In the genomic region with DNA sequence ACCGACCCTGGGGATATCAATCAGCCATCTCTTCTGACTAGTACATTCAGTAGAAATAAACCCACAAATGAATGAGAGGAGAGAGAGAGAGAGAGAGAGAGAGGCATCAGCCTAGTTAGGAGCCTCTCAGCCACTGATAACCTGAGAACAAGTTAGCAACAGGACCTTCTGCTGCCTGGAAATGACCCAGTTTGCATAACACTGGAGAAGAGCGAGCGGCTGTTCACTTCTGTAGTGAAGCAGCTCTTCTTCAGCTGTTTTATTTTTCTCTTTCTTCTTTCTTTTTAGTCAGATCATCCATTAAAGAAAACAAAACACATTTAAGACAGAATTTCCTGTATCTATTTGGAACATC, we compare ENCODE assay signal across 11 mouse cellular contexts.
A peak's percentile ranks its signal among the peaks of the same experiment; 100 is the strongest.
DNase-seq lines count a peak whose midpoint lies in the region; ATAC-seq and TF ChIP-seq lines count a peak whose summit lies in the region.
"Had no signal": no experiment of that assay in that cellular context is flagged by ENCODE, and none has a peak within 500 bp of the region (broad histone marks: within the 10 kb centered on the region; RNA-seq: fewer than 3 reads in every experiment).

No protein-coding gene starts in this region.

- ATAC-seq in hindbrain, embryonic 15.5 days (ENCODE audit: low FRiP score, low read depth), result no peak
- ATAC-seq in stomach, embryonic 15.5 days (ENCODE audit: insufficient read depth, low FRiP score, low read depth), result no peak
- ATAC-seq in stomach, postnatal 0 days (ENCODE audit: low FRiP score, low TSS enrichment), result no peak
- peak; percentile 32; the same call in 1 of the 2 replicates for ATAC-seq in hindbrain, postnatal 0 days

- no peaks in the 10 kb centered on the region for H3K36me3 ChIP-seq in hindbrain, embryonic 15.5 days
- H3K36me3 ChIP-seq in hindbrain, embryonic 10.5 days, result no peaks in the 10 kb centered on the region
- H3K36me3 ChIP-seq in stomach, embryonic 15.5 days, result no peaks in the 10 kb centered on the region
- H3K36me3 ChIP-seq in stomach, postnatal 0 days (ENCODE audit: control insufficient read depth, insufficient read depth, low read length), result no peaks in the 10 kb centered on the region
- no peaks in the 10 kb centered on the region for H3K36me3 ChIP-seq in hindbrain, postnatal 0 days (ENCODE audit: insufficient read depth, low read length)

- H3K9ac ChIP-seq in hindbrain, embryonic 15.5 days, result no peak overlapping the region
- no peak overlapping the region for H3K9ac ChIP-seq in stomach, embryonic 15.5 days
- no peak overlapping the region for H3K9ac ChIP-seq in stomach, postnatal 0 days (ENCODE audit: low read length)
- H3K9ac ChIP-seq in hindbrain, postnatal 0 days (replicated peaks; ENCODE audit: low read length), result no peak overlapping the region

- TF ChIP-seq CTCF in stomach, postnatal 0 days (IDR thresholded peaks at IDR 0.05; ENCODE audit: low read depth), result no peak
- TF ChIP-seq CTCF in hindbrain, postnatal 0 days (IDR thresholded peaks at IDR 0.05; ENCODE audit: low read depth), result no peak

- H3K27me3 ChIP-seq in hindbrain, embryonic 15.5 days, result peaks cover 6% of the 10 kb centered on the region; the same call in 1 of the 2 replicates
- peaks cover 54% of the 10 kb centered on the region for H3K27me3 ChIP-seq in hindbrain, embryonic 10.5 days (ENCODE audit: insufficient read depth, poor library complexity, severe bottlenecking)
- H3K27me3 ChIP-seq in stomach, embryonic 15.5 days (replicated peaks), result no peaks in the 10 kb centered on the region
- H3K27me3 ChIP-seq in stomach, postnatal 0 days (ENCODE audit: control insufficient read depth, insufficient read depth, low read length), result no peaks in the 10 kb centered on the region
- no peaks in the 10 kb centered on the region for H3K27me3 ChIP-seq in hindbrain, postnatal 0 days (ENCODE audit: insufficient read depth, low read length)
- H3K27me3 ChIP-seq: CH12.LX had no signal

- no peak for DNase-seq in hindbrain, embryonic 10.5 days (ENCODE audit: low spot score)
- DNase-seq in stomach, postnatal 0 days (ENCODE audit: low spot score), result no peak
- peak; percentile 48 for DNase-seq in hindbrain, postnatal 0 days (ENCODE audit: low spot score)
- DNase-seq in spleen, adult 18-20 months, result no peak
- DNase-seq in liver, result no peak
- DNase-seq: adrenal gland, postnatal 14 days; layer of hippocampus, postnatal 36 days had no signal

- WGBS in hindbrain, embryonic 15.5 days, result 27% methylated on average over 3 of the region's 3 CpGs
- WGBS in hindbrain, embryonic 10.5 days, result 23% methylated on average over 3 of the region's 3 CpGs
- WGBS in stomach, embryonic 15.5 days, result 51% methylated on average over 3 of the region's 3 CpGs
- 25% methylated on average over 3 of the region's 3 CpGs for WGBS in stomach, postnatal 0 days
- 21% methylated on average over 3 of the region's 3 CpGs for WGBS in hindbrain, postnatal 0 days

- TF ChIP-seq EP300 in stomach, postnatal 0 days (optimal IDR thresholded peaks at IDR 0.05), result no peak

- H3K4me3 ChIP-seq in hindbrain, embryonic 15.5 days, result no peak overlapping the region
- no peak overlapping the region for H3K4me3 ChIP-seq in hindbrain, embryonic 10.5 days
- H3K4me3 ChIP-seq in stomach, embryonic 15.5 days (replicated peaks), result no peak overlapping the region
- no peak overlapping the region for H3K4me3 ChIP-seq in stomach, postnatal 0 days (ENCODE audit: low read depth, low read length)
- H3K4me3 ChIP-seq in hindbrain, postnatal 0 days (ENCODE audit: low read length), result no peak overlapping the region

- H3K4me2 ChIP-seq in hindbrain, embryonic 15.5 days, result no peak overlapping the region
- no peak overlapping the region for H3K4me2 ChIP-seq in stomach, embryonic 15.5 days
- H3K4me2 ChIP-seq in stomach, postnatal 0 days (replicated peaks; ENCODE audit: low read depth), result no peak overlapping the region
- H3K4me2 ChIP-seq in hindbrain, postnatal 0 days (ENCODE audit: low read depth, low read length), result no peak overlapping the region

- no peaks in the 10 kb centered on the region for H3K9me3 ChIP-seq in hindbrain, embryonic 15.5 days
- H3K9me3 ChIP-seq in hindbrain, embryonic 10.5 days, result no peaks in the 10 kb centered on the region
- no peaks in the 10 kb centered on the region for H3K9me3 ChIP-seq in stomach, embryonic 15.5 days
- H3K9me3 ChIP-seq in stomach, postnatal 0 days (ENCODE audit: control insufficient read depth, low read length), result no peaks in the 10 kb centered on the region
- no peaks in the 10 kb centered on the region for H3K9me3 ChIP-seq in hindbrain, postnatal 0 days (ENCODE audit: low read length)

- H3K4me1 ChIP-seq in hindbrain, embryonic 15.5 days (replicated peaks), result peaks cover 14% of the 10 kb centered on the region
- peaks cover 9% of the 10 kb centered on the region for H3K4me1 ChIP-seq in hindbrain, embryonic 10.5 days (replicated peaks)
- H3K4me1 ChIP-seq in stomach, embryonic 15.5 days, result peaks cover 5% of the 10 kb centered on the region; the same call in 1 of the 2 replicates
- H3K4me1 ChIP-seq in stomach, postnatal 0 days (replicated peaks; ENCODE audit: control insufficient read depth, insufficient read depth), result no peaks in the 10 kb centered on the region
- H3K4me1 ChIP-seq in hindbrain, postnatal 0 days (ENCODE audit: insufficient read depth, low read length), result peaks cover 9% of the 10 kb centered on the region

- peak overlapping the region; percentile 54; the same call in 1 of the 2 replicates for H3K27ac ChIP-seq in hindbrain, embryonic 15.5 days (replicated peaks)
- no peak overlapping the region for H3K27ac ChIP-seq in hindbrain, embryonic 10.5 days
- H3K27ac ChIP-seq in stomach, embryonic 15.5 days, result peak overlapping the region; percentile 37
- H3K27ac ChIP-seq in stomach, postnatal 0 days (replicated peaks), result no peak overlapping the region
- peak overlapping the region; percentile 41 for H3K27ac ChIP-seq in hindbrain, postnatal 0 days
- H3K27ac ChIP-seq: kidney, postnatal 0 days had no signal

Comparison
In these comparisons a context has a peak if more than half of its experiments do, and no peak if none do; other contexts are left out.
1. H3K27ac ChIP-seq: peak in hindbrain, embryonic 15.5 days (single experiment), stomach, embryonic 15.5 days (single experiment) and hindbrain, postnatal 0 days (single experiment); none in hindbrain, embryonic 10.5 days (single experiment) and stomach, postnatal 0 days (single experiment).